Mouse (Mus musculus): ENCODE results near the gene Scd2.
"Not testable (repeated sequence)": the region's sequence is repeated elsewhere in the genome, so short reads cannot be mapped to it uniquely, and the experiment has no call there.

Gene Scd2

GRCm38 (mm10) chr19:44292941-44293768 is at the start of gene Scd2:
Gene Scd2 (plus strand): TSS chr19:44293674.
- DNase-seq = peak in 1 of 2 experiments; percentile 34

GRCm38 (mm10) chr19:44245761-44246171 is 47.7 kb upstream of the Scd2 start:
- DNase-seq = peak; percentile 29 to 56

- DNase-seq = no peak
Measured at GRCm38 (mm10) chr19:44246341-44246911, 47.0 kb upstream of the Scd2 start.

- DNase-seq = peak; percentile 40 to 42
Measured at GRCm38 (mm10) chr19:44247281-44248080, 46.0 kb upstream of the Scd2 start.

- peak; percentile 92 to 96 for DNase-seq
Measured at GRCm38 (mm10) chr19:44248081-44248853, 45.2 kb upstream of the Scd2 start.

- no peak for DNase-seq
Measured at GRCm38 (mm10) chr19:44248854-44249351, 44.6 kb upstream of the Scd2 start.

GRCm38 (mm10) chr19:44251138-44251537 is 42.3 kb upstream of the Scd2 start:
- not testable (repeated sequence) for DNase-seq

GRCm38 (mm10) chr19:44251936-44252558 is 41.4 kb upstream of the Scd2 start:
- no peak for DNase-seq

GRCm38 (mm10) chr19:44254106-44254505 is 39.4 kb upstream of the Scd2 start:
- DNase-seq = not testable (repeated sequence)

- no peak for DNase-seq
Measured at GRCm38 (mm10) chr19:44257377-44257966, 36.0 kb upstream of the Scd2 start.

- DNase-seq = no peak
Measured at GRCm38 (mm10) chr19:44259484-44259883, 34.0 kb upstream of the Scd2 start.

GRCm38 (mm10) chr19:44260487-44260886 is 33.0 kb upstream of the Scd2 start:
- no peak for DNase-seq

- no peak for DNase-seq
Measured at GRCm38 (mm10) chr19:44261774-44262173, 31.7 kb upstream of the Scd2 start.

- DNase-seq = no peak
Measured at GRCm38 (mm10) chr19:44263581-44263980, 29.9 kb upstream of the Scd2 start.

GRCm38 (mm10) chr19:44264226-44264625 is 29.2 kb upstream of the Scd2 start:
- DNase-seq = no peak

GRCm38 (mm10) chr19:44265300-44265699 is 28.2 kb upstream of the Scd2 start:
- no peak for DNase-seq

GRCm38 (mm10) chr19:44265911-44266337 is 27.6 kb upstream of the Scd2 start:
- DNase-seq = no peak

- DNase-seq = peak in 1 of 2 experiments; percentile 14
Measured at GRCm38 (mm10) chr19:44266458-44266823, 27.0 kb upstream of the Scd2 start.

GRCm38 (mm10) chr19:44266824-44267498 is 26.5 kb upstream of the Scd2 start:
- DNase-seq = peak; percentile 90 to 92

- no peak for DNase-seq
Measured at GRCm38 (mm10) chr19:44267499-44268002, 25.9 kb upstream of the Scd2 start.

GRCm38 (mm10) chr19:44273711-44274110 is 19.8 kb upstream of the Scd2 start:
- no peak for DNase-seq

Measured in cerebellum, postnatal 36 days (tissue).